Mouse (Mus musculus): ENCODE results near the gene Spock1. TPM values are rescaled to one million over a fixed set of nuclear protein-coding genes. Genes with fewer than 3 reads are reported as not detected.

The Spock1 gene
- total RNA-seq, 2 experiments from 2014 or later, result 0.48 to 0.72 TPM

DNA sequence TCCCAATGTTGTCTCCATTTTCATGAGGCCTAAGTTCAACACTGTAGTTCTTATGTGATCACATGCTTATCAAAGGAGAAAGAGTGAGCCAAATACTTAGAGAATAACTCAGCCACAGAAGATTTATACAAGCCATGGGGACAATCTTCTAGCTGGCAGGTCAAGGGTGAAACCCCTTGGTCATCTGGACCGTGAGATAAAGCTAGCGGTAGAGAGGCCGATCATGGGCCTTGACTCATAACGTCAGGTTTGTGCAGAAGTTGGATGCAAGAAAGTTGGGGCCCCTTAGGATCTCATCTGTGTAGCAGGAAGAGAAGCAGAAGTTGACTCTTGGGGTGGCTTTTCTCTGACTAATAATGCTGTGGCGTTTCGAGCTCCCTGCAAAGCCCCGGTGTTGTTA is 253.8 kb downstream of the Spock1 start:
- no peak for DNase-seq

DNA sequence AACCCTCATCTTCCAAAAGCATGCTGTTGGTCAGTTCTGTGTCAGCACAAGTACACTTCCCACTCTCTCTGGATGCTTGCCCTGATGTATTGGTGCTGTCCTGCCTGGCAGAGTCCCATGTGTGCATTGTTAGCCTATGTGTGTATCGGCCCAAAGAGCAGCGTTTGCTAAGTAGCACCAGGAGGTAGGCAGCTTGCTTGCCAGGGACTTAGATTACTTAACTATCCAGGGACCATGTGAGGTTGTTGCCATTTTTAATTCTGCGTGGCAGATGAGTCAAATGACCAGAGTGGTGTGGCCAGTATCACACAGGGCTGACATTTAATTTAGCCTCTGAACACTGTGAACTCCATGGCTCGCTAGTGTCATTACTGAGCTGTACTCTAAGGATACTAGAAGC is 256.9 kb downstream of the Spock1 start:
- no peak for DNase-seq

DNA sequence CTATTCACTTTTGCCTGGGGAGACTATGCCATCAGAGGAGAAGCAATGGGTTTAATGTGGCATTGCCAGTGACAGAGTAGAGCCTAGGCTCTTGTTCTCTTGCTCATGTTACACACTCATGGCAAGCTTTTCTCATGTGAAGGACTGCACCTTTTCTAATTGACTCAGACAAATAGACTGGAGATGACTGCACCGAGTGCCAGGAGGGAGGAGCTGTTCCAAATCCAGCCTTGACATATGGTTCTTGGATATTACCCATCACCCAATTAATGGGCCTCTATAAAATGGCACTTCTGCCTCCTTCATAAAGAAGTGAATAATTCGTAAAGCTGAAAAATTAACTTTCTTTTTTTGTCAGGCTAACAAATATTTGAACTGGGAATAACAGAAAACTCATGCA is 259.3 kb downstream of the Spock1 start:
- no peak for DNase-seq

DNA sequence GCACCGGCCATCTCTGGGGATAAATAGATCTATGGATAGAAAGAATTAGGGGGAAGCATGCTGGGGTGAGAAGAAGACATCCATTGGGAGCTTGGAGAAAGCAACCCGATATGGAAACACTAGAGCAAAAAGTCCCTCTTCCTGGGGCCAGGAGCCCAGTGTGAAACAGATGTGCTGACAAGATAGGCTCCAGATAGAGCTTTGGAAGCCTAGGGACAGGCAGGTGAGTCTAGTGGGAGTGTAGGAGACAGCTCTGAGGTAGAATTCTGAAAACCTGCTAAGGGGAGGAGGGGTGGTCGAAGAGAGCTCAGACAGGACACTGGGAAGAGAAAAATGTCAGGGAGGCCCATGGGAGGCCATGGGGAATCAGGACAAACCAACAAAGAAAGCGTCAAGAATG is 260.7 kb downstream of the Spock1 start:
- no peak for DNase-seq

DNA sequence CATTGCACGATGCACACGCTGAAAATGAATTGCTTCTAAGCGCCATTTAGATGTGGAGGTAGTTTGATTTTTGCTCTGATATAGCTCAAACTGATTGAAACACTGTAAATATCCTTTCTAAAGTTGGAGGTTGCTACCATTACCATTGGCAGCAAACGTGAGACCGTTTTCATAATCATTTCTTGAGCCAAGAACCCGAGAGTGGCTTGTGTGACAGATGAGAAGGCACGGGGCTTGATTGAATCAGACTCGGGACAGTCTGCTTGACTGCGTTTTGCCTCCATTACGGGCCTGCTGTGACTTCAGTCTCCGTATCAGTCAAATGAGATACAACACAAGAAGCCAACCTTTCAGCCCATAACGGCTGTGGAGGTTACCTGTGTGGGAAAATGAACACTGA is 265.1 kb downstream of the Spock1 start:
- no peak for DNase-seq

DNA sequence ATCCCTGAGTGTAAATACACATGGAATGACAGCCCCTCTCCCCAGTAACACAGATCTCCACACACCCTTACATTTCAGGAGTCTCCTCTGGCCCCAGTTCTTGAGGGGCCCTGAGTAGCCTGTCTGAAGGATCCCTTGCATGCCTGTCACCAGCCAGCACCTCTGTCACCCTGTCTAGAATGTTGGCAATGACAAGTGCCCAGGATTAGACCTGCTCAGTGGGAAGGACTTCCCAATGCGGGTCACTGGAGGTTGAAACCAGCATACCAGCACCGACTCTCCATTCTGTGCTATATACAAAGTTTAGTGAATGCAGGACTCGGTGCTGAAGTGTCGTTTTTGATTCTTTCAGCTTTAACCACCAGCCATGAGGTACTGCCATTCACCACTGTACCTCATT is 266.5 kb downstream of the Spock1 start:
- no peak for DNase-seq

DNA sequence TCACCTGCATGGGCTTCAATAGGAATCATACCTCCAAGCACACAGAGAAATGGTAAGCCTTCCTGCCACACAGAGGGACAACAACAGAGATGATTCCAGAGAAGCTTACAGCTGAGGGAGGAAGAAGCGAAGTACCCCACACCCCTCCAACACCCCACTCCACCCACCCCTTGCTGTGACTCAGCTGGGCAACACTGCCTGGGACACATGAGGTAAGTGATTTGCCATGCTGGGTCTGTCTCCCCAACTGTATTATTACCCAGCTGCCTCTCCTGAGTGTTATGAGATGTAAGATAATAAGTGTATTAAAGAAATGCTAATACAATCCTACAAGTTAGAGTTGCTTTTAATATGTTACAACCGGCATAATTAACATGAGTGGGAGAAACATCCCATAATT is 267.2 kb downstream of the Spock1 start:
- no peak for DNase-seq

DNA sequence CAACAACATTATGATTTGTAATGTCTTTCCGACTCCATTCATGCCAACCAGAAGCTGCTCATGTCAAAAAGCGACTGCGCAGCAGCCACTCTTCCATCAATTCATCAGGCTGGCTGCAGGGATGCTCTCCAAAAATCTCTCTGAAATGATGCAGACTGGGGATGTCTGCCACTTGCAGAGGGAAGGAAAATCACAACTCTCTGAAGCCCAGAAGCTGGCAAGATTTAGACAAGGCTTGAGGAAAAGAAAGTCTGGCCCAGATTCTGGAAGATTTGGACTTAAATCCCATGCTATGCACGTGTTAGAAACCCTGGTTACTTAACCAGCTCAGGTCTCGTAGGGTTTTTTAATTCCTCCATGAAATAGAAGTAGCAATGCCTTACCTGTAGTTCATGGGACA is 269.3 kb downstream of the Spock1 start:
- DNase-seq, result no peak

DNA sequence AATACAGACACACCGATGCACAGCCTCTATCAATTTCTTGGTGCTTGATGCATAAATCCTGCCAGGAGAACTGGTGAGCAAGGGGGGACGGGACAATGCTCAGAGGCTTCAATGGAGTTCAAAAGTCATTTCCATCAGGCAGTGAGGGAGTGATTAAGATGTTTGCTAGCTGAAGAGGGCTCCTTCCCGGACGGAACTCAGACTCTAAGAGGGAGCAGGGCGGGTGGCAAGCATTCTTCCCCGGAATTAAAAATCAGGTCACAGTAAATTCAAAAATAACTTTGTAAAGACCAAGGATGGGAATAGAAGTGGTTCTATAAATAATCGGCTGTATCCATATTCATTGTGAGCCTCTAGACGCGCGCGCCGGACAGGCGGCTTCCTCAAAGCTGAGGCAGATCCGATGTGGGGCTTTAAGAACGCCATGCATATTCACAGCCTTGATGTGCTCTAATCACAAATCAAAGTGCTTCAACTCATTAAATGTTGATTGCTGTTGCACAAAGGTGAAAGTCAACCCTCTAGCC is 270.5 kb downstream of the Spock1 start:
- DNase-seq, result no peak

DNA sequence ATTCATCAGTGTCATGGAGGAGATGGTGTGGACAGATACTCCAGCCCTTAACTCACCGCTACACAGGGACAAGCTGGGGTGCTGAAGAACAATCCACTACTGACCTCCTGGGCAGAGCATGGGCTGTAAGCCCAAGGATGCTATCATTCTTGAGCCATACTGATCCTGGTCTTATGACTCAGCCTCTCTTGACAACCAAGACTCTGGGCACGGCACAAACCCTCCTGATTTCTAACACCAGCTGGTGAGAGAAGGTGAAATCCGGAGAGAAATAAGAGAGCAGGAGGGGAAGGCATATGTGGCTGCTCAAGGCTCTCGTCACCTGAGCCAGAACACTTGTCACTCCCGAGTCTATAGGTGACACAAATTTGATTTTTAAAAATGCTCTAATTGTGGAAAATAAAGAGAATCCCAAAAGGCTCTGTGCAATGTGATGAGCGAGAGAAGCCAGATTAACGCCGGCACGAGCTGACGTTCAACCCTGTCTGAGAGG is 271.0 kb downstream of the Spock1 start:
- no peak for DNase-seq

DNA sequence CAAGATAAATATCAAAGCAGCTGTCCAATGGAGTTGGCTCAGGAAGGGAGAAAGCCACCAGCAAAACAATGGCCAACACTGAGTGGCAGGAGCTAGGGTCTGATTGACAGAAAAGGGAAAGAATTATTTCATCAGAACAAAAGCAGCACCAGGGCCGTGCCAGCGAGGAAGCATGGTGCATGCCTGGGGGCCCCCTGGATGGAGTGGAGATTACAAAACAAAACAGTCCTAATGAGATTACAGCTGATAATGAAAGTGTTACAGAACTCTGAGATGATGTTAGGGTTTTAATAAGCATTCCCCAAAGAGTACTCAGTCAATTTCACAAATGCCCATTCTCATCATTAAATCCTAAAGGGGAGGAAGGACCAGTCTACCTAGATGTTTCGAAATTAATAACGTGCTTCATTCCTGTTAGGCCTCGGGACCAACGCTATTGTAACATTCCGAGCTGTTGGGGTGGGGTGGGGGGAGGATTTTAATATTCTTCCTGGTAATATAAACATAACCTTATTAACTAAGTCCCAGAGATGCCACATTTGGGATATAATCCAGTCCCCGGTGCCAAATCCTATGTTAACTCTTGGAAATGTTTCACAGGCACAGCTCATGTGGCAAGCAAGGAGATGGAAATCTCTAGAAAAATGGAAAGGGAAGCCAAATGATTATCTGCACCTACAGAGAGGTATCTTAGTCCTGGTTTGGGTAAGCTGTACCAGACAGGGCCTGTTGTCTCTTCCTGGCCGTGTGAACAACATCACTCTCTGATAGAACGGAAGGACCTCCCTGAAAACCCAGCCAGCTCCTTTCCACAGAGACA is 271.7 kb downstream of the Spock1 start:
- no peak for DNase-seq

DNA sequence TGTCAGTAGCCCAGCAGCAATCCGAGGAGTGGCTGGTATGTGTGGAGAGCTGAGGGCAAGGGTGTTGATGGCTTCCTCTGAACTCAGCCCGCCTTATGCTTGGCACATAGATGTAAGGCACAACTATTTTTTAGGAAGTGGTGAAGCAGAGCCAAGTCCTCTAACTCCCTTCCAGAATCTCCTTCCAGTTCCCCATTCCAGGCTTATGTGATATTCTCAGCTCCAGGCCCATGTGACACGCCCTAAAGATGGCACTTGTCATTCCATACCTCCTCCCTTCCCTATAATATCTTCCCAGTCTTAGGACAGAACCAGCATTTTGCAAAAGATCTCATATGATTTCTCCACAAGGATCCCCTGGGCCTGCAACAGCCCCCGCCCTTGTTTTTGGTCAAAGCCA is 277.6 kb downstream of the Spock1 start:
- no peak for DNase-seq

DNA sequence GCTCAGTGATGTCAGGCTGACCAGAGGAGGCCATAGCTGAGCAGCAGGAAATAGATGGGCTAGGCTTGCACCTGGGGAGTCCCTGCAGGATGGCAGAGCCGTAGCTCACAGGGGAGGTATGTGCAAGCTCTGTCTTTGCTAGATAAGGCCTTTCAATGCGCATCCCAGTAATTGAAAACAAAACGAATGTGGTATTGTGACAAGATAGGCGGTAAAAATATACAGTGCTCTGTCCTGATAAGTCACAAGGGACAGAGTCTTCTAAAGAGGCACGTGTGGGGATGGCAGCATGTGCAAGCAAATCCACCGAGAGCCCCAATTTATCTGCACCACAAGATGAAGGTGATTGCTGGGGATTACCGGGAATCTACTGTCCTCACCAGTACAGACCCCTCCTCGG is 279.9 kb downstream of the Spock1 start:
- no peak for DNase-seq

DNA sequence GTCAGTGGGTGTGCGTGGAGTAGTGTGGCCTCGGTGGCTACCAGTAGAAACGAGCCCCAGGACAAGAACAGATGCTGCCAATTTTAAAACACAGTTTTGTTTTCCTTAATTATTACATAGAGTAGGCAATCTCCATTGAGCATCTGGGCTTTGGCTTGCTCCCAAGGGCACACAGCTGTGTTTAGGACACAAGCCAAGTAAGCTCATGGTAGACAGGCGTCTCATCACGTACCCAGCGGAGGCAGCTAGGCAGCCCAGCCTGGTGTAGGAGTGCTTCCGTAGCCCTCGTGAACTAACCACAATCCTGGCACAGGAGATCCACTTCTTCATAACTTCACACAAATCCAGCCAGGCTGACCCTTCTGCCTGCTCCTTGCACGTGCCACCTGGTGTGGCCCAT is 281.7 kb downstream of the Spock1 start:
- DNase-seq, result no peak

DNA sequence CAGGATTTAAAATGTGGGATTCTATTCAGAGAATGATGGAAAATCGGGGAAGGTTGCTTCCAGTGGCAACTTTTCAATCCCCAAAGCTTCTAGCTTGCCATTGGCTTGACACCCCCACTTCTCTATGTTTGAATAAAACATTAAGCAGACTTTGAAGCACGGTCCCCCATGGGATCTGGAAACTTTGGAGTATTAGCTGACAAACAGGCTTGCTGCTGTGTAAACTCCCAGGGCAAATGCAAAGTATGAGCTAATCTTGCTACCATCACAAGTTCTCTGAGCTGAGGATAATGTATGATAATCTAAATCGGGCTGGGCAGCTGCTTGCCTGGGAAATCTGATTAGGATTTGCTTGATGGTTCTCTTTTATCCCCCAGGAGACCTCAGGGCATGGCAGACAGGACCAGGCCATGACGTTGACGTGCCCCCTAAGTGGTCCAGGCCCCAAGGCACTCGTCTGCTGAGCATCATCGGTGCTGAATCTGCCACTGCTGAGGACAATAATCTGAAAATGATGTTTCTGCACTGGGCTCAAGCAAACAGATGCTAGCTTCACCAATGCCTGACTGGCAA is 284.1 kb downstream of the Spock1 start:
- DNase-seq, result no peak

DNA sequence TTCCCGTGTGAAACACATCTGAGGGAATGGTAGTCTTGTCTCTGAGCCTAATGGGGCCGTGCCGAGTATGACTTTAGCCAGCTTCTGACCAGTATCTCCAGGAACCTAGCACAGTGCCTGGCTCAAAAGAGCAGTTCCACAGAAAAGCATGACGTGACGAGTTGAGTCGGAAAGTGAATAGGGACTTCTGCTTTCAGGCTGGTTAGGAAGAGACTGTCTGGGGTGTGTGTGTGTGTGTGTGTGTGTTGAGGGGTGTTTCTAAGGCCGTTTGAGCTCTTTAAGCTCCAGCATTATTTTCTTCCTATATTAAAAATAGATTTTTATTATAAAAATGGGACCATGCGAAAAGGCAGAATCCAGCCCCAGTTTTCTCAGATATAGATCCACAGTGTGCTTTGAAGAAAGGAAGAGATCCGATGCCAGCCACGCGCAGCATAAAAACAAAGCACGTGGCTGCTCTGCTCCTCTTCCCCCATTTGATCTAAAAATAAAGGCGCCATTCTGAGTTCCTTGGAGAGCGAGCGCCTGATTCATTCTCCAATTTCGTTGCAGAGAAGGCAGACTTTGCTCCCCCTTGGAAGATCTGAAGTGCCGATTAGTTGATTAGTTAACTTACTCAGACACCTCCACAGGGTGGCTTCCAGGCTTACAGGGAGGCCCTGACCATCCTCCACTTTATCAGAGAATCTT is 288.9 kb downstream of the Spock1 start:
- DNase-seq, result no peak

DNA sequence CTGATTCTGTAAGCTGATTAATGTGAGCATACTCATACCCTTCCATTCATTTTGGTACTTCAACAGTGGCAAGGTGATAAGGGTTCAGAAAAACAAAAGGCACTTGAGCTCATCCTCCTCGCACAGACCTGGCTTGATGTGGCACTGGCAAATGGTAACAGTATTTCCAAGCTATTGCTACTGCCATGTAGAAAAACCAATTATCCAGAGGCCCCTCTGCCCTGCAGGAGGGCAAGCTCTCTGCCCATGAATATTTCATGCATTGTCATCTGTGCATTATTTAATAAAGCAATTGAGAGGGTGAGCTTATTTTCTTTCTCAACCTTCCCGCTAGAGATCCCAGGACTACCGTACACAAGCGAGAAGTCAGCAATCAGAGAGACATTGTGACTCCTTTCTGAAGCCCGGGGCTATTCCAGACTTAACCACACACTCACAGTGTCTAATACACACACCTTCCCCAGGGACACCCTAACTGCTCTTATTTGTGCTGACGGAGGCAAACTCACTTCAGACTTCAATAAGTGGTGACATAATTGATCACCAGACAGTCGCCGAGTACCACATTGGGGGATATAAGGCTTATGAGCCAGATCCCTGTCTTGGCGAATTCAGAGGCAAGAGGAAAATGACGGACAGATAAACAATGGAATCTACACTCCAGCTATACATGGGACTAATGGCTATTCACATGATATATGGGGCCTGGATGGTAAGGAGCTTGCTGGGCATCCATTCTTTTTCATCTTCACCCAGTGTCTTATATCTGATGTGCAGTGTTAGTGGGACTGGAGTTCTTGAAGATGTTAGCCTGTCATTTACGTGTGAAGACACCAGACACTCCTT is 296.6 kb downstream of the Spock1 start:
- DNase-seq, result no peak

DNA sequence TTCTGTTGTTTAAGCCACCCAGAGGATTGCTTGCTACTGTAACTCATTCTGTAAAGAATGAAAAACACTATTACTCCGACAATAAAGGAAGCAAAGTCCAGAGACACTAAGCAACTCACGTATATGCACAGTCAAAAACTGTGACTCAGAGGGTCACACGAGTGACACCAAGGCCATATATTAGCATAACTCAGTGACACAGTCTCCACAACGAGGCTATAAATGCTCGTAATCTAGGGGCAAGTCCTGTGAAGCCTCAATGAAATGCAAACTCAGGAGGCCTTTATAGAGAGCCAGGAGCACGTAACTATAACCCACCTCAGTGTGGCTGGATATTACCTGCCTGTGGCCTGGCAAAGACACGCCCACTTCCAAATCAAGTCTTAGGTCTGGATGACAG is 298.2 kb downstream of the Spock1 start:
- DNase-seq, result no peak

DNA sequence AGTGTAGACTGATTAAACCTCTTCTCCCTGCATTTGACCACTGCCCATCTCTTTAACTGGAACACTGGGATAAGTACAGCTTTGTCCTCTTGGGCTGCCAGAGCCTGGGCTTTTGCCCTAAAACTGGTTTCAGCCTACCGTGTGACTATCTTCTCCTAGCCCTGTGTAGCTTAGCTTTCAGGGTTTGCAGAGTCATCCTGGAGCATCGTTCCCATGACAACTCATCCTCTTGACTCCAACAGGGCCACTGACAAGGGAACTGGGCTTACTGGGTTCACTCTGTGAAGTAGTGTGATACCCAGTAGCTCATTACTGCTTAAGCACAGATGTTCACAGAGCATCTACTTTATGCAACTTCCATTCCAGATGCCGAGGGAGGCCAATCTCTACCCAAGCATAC is 303.7 kb downstream of the Spock1 start:
- no peak for DNase-seq

DNA sequence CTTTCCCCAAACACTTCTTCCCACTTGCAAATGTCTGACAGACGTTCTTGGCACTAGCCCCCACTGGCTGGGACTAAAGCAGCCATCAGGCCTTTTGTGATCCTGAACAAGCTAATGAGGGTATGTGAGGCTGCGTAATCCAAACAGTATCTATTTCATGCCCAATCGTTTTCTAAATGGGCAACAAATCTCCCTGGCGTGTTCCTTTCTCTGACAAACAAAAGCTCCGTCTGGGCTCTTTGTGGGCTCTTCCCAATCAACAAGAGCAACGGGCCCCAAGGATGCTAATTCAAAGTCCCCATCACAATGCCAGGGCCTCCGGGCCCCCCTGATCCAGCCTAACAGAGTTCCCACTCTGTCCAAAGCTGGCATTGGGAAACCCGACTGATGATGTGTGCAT is 304.9 kb downstream of the Spock1 start:
- no peak for DNase-seq

DNA sequence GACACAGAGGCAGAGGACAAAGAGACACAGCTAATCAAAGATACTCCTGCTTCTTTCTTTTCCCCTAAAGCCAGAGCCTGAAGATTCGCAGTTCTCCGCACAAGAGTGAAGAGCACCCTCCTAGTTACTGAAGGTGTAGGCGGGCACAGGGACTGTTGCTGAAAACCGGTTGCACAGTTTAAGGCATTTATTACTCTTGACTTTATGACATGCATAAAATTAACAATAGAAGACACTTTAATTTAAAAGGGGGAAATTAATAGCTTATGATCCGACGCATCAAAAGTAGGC is 312.4 kb downstream of the Spock1 start:
- DNase-seq, result no peak

DNA sequence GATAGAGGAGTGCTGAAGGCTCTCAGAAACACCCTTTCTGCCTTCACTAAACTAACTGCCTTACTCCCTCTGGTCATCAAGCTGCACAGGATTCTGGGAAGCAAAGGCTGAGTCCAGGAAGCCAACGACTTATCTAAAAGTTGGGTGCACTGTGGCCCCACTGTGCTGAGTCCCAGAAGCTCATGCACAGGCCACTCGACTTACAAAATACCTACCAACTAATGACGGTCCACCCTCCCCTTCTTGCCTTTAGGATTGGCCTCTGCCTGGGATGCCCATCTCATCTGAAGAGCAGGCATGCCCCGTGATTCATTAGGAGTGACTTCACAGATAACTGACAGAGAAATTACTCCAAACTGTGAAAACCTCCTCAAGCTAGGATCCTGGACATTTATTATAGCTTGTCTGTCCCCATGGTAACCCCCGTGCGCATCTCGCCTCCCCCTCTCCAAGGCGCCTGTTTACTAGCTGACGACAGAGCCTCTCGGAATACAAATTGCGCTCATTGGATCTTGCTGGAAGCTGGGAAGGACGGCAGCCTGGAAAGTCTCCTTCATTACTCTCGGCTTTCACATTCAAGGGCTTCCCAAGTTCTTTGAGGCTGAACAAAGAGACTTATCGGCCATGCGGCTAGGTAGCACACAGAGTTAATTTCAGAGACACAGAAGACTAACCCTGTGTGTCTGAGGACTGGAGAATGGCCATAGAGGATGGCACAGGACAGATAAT is 312.9 kb downstream of the Spock1 start:
- no peak for DNase-seq

All from gastrocnemius, postnatal 25 days (tissue).